Mouse (Mus musculus) megakaryocyte-erythroid progenitor cell, adult 5 weeks (primary cell): ENCODE measurements around the gene H2al1i. TPM values are rescaled to one million over a fixed set of nuclear protein-coding genes. Genes with fewer than 3 reads are reported as not detected.

Experiments used
- polyA plus RNA-seq: library from polyadenylated mRNA; stranded (reverse); fragments of >175 nt; gene quantifications from 2 replicates; pipeline ENCODE4 v1.2.3, GENCODE M21; 2012

The H2al1i gene
- polyA plus RNA-seq = not detected in 2 replicates

GRCm38 (mm10) chrX:11324359-11324758, at the start of gene H2al1i:
Gene H2al1i, plus strand, starts transcription at chrX:11324659.

GRCm38 (mm10) chrX:11298957-11299356, 25.5 kb upstream of the H2al1i start, which contains the start of gene H2al1a:
Gene H2al1a, plus strand, starts transcription at chrX:11299257.

DNA sequence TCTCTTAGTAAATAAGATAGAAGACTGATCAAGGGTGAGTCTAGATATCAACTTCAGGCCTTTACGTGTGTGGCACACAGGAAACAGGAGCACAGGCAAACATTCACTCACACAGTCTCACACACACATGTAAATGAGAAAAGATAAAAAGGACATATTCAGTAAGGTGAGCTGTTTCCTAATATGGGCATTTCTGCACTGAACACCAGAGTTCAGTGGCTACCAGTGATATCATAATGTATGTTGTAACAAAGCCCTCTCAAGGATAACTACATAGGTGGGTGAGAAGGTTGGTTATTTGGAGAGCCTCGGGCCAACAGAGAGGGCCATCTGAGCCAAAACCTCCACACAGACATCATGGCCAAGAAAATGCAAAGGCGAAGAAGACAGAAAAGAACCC, 22.3 kb upstream of the H2al1i start, which contains the start of gene H2al1b:
H2al1b (plus strand) TSS at position 301 of the 400 bp plus-strand sequence.

DNA sequence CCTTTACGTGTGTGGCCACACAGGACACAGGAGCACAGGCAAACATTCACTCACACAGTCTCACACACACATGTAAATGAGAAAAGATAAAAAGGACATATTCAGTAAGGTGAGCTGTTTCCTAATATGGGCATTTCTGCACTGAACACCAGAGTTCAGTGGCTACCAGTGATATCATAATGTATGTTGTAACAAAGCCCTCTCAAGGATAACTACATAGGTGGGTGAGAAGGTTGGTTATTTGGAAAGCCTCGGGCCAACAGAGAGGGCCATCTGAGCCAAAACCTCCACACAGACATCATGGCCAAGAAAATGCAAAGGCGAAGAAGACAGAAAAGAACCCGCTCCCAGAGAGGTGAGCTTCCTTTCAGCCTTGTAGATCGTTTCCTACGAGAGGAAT, 19.1 kb upstream of the H2al1i start, which contains the start of gene H2al1c:
H2al1c (plus strand) TSS at position 301 of the 400 bp plus-strand sequence.

DNA sequence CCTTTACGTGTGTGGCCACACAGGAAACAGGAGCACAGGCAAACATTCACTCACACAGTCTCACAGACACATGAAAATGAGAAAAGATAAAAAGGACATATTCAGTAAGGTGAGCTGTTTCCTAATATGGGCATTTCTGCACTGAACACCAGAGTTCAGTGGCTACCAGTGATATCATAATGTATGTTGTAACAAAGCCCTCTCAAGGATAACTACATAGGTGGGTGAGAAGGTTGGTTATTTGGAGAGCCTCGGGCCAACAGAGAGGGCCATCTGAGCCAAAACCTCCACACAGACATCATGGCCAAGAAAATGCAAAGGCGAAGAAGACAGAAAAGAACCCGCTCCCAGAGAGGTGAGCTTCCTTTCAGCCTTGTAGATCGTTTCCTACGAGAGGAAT, 15.9 kb upstream of the H2al1i start, which contains the start of gene H2al1d:
H2al1d (plus strand) TSS at position 301 of the 400 bp plus-strand sequence.

GRCm38 (mm10) chrX:11311634-11312033, 12.8 kb upstream of the H2al1i start, which contains the start of gene H2al1e:
Gene H2al1e, plus strand, starts transcription at chrX:11311934.

GRCm38 (mm10) chrX:11314858-11315257, 9.6 kb upstream of the H2al1i start, which contains the start of gene H2al1f:
Gene H2al1f, plus strand, starts transcription at chrX:11315158.

GRCm38 (mm10) chrX:11317956-11318355, 6.5 kb upstream of the H2al1i start, which contains the start of gene H2al1g:
Gene H2al1g, plus strand, starts transcription at chrX:11318256.

DNA sequence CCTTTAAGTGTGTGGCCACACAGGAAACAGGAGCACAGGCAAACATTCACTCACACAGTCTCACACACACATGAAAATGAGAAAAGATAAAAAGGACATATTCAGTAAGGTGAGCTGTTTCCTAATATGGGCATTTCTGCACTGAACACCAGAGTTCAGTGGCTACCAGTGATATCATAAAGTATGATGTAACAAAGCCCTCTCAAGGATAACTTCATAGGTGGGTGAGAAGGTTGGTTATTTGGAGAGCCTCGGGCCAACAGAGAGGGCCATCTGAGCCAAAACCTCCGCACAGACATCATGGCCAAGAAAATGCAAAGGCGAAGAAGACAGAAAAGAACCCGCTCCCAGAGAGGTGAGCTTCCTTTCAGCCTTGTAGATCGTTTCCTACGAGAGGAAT, 3.3 kb upstream of the H2al1i start, which contains the start of gene H2al1h:
H2al1h (plus strand) TSS at position 301 of the 400 bp plus-strand sequence.

GRCm38 (mm10) chrX:11327522-11327921, 3.1 kb downstream of the H2al1i start, which contains the start of gene H2al1j:
Gene H2al1j, plus strand, starts transcription at chrX:11327822.

Other genes starting within 250 kb of the H2al1i start
- not detected in 2 replicates for gene H2al1a, start 25.4 kb upstream of the H2al1i start, polyA plus RNA-seq
- gene H2al1b, start 22.2 kb upstream of the H2al1i start, polyA plus RNA-seq = not detected in 2 replicates
- gene H2al1c, start 19.0 kb upstream of the H2al1i start, polyA plus RNA-seq = not detected in 2 replicates
- gene H2al1d, start 15.8 kb upstream of the H2al1i start, polyA plus RNA-seq = not detected in 2 replicates
- not detected in 2 replicates for gene H2al1e, start 12.7 kb upstream of the H2al1i start, polyA plus RNA-seq
- gene H2al1f, start 9.5 kb upstream of the H2al1i start, polyA plus RNA-seq = not detected in 2 replicates
- not detected in 2 replicates for gene H2al1g, start 6.4 kb upstream of the H2al1i start, polyA plus RNA-seq
- gene H2al1h, start 3.2 kb upstream of the H2al1i start, polyA plus RNA-seq = not detected in 2 replicates
- not detected in 2 replicates for gene H2al1j, start 3.2 kb downstream of the H2al1i start, polyA plus RNA-seq